Mouse (Mus musculus) CH12.LX (cell line): Measurements from ENCODE around the gene Rps21. TPM values are rescaled to one million over a fixed set of nuclear protein-coding genes. Genes with fewer than 3 reads are reported as not detected.

Source experiments
- DNase-seq: peaks from one replicate; pipeline ENCODE4 v3.0.0-alpha.2; 2013; ENCODE audit errors: extremely low read depth
- H3K27ac ChIP-seq: 2 replicates; pipeline ENCODE4 v1.5.1; 2012; ENCODE audit warnings: low read depth, mild to moderate bottlenecking, control low read depth, moderate library complexity; ENCODE audit not compliant: insufficient read depth
- H3K27me3 ChIP-seq: replicated peaks from 2 replicates; pipeline ENCODE3; 2012; ENCODE audit warnings: inconsistent platforms
- H3K36me3 ChIP-seq, 2 experiments: replicated peaks in 1 of 2; 2 replicates each; pipeline versions ENCODE3 to v1.6.1; 2012; ENCODE audit warnings: inconsistent platforms in 1 of 2, low read length in 1 of 2, mild to moderate bottlenecking in 1 of 2, mixed read lengths in 1 of 2, moderate library complexity in 1 of 2; ENCODE audit not compliant: control insufficient read depth in 1 of 2, insufficient read depth in 1 of 2
- H3K4me1 ChIP-seq, 2 experiments: 2 replicates each; pipeline ENCODE4 v1.6.1; 2012; ENCODE audit warnings: inconsistent platforms in 1 of 2, moderate library complexity in 1 of 2; ENCODE audit not compliant: insufficient read depth in 2 of 2, control insufficient read depth in 1 of 2
- H3K4me2 ChIP-seq: 2 replicates; pipeline ENCODE4 v1.6.1; 2012; ENCODE audit warnings: low read depth, mild to moderate bottlenecking, control low read depth; ENCODE audit not compliant: poor library complexity, insufficient read depth, severe bottlenecking
- H3K4me3 ChIP-seq, 3 experiments: fragments of 150-350 bp in 1 of 3; sonication (generic) in 1 of 3; replicated peaks in 1 of 3; 2 replicates each; pipeline versions ENCODE3 to v1.5.1; 2011 to 2012; ENCODE audit warnings: low read depth in 2 of 3, low read length in 2 of 3, mild to moderate bottlenecking in 2 of 3, moderate library complexity in 2 of 3, control low read depth in 1 of 3, improper control_type of control experiment in 1 of 3, inconsistent platforms in 1 of 3, mixed read lengths in 1 of 3; ENCODE audit not compliant: poor library complexity in 1 of 3
- H3K79me2 ChIP-seq: replicated peaks from 2 replicates; pipeline ENCODE4 v1.6.1; 2012; ENCODE audit warnings: mild to moderate bottlenecking, moderate library complexity; ENCODE audit not compliant: control insufficient read depth, poor library complexity, insufficient read depth, severe bottlenecking; ENCODE audit errors: extremely low read depth
- H3K9ac ChIP-seq: 2 replicates; pipeline ENCODE4 v1.6.1; 2012; ENCODE audit warnings: low read depth, mild to moderate bottlenecking, control low read depth, moderate library complexity; ENCODE audit not compliant: insufficient read depth
- H3K9me3 ChIP-seq: replicated peaks from 2 replicates; pipeline ENCODE3; 2012; ENCODE audit warnings: low read length, inconsistent platforms, mixed read lengths
- BHLHE40 ChIP-seq: IDR thresholded peaks from 2 replicates; pipeline ENCODE4 v1.6.1; 2011; ENCODE audit warnings: mild to moderate bottlenecking, low read depth, low read length, improper control_type of control experiment
- CHD2 ChIP-seq: IDR thresholded peaks from 2 replicates; pipeline ENCODE4 v1.6.1; 2011; ENCODE audit warnings: low read length, improper control_type of control experiment
- CTCF ChIP-seq, 2 experiments: IDR thresholded peaks in 1 of 2; conservative IDR thresholded peaks in 1 of 2; 2 replicates each; pipeline ENCODE4 v1.5.1; 2011 to 2012; ENCODE audit warnings: low read depth in 2 of 2, low read length in 2 of 2, improper control_type of control experiment in 1 of 2, inconsistent platforms in 1 of 2, mild to moderate bottlenecking in 1 of 2, moderate library complexity in 1 of 2
- EP300 ChIP-seq: IDR thresholded peaks from 2 replicates; pipeline ENCODE4 v1.6.1; 2011; ENCODE audit warnings: low read length, improper control_type of control experiment
- GABPA ChIP-seq: IDR thresholded peaks from 2 replicates; pipeline ENCODE4 v1.6.1; 2012; ENCODE audit warnings: low read depth, low read length, improper control_type of control experiment, inconsistent platforms; ENCODE audit not compliant: insufficient replicate concordance
- JUN ChIP-seq: IDR thresholded peaks from 2 replicates; pipeline ENCODE4 v1.6.1; 2011; ENCODE audit warnings: low read depth, mild to moderate bottlenecking, low read length, improper control_type of control experiment, moderate library complexity; ENCODE audit not compliant: insufficient read depth
- JUND ChIP-seq: conservative IDR thresholded peaks from 2 replicates; pipeline ENCODE4 v1.6.1; 2011; ENCODE audit warnings: low read depth, low read length, improper control_type of control experiment
- KAT2A ChIP-seq: IDR thresholded peaks from 2 replicates; pipeline ENCODE4 v1.6.1; 2012; ENCODE audit warnings: low read length, improper control_type of control experiment, inconsistent platforms; ENCODE audit not compliant: insufficient replicate concordance
- MAZ ChIP-seq: IDR thresholded peaks from 2 replicates; pipeline ENCODE4 v1.6.1; 2012; ENCODE audit warnings: low read depth, mild to moderate bottlenecking, inconsistent platforms, low read length, improper control_type of control experiment, moderate library complexity
- MXI1 ChIP-seq: IDR thresholded peaks from 2 replicates; pipeline ENCODE4 v1.6.1; 2011; ENCODE audit warnings: mild to moderate bottlenecking, low read depth, low read length, improper control_type of control experiment
- MYC ChIP-seq: IDR thresholded peaks from 2 replicates; pipeline ENCODE4 v1.6.1; 2011; ENCODE audit warnings: low read depth, mild to moderate bottlenecking, improper control_type of control experiment, low read length
- NELFE ChIP-seq: IDR thresholded peaks from 2 replicates; pipeline ENCODE4 v1.6.1; 2011; ENCODE audit warnings: low read depth, low read length, improper control_type of control experiment
- POLR2A ChIP-seq: IDR thresholded peaks from 2 replicates; pipeline ENCODE4 v1.6.1; 2011; ENCODE audit warnings: low read depth, mild to moderate bottlenecking, improper control_type of control experiment, low read length
- RAD21 ChIP-seq: IDR thresholded peaks from 2 replicates; pipeline ENCODE4 v1.6.1; 2011; ENCODE audit warnings: low read depth, mild to moderate bottlenecking, low read length, improper control_type of control experiment, moderate library complexity
- SIN3A ChIP-seq: IDR thresholded peaks from 2 replicates; pipeline ENCODE4 v1.6.1; 2012; ENCODE audit warnings: low read length, improper control_type of control experiment, inconsistent platforms
- SMC3 ChIP-seq: IDR thresholded peaks from 2 replicates; pipeline ENCODE4 v1.6.1; 2011; ENCODE audit warnings: low read depth, low read length, improper control_type of control experiment
- UBTF ChIP-seq: IDR thresholded peaks from 2 replicates; pipeline ENCODE4 v1.6.1; 2012; ENCODE audit warnings: low read depth, mild to moderate bottlenecking, inconsistent platforms, low read length, improper control_type of control experiment, moderate library complexity
- USF1 ChIP-seq: IDR thresholded peaks from 2 replicates; pipeline ENCODE4 v1.6.1; 2014; ENCODE audit warnings: low read depth, mild to moderate bottlenecking, inconsistent platforms, low read length, improper control_type of control experiment
- USF2 ChIP-seq: conservative IDR thresholded peaks from 2 replicates; pipeline ENCODE4 v1.6.1; 2011; ENCODE audit warnings: low read depth, low read length, improper control_type of control experiment
- ZNF384 ChIP-seq: IDR thresholded peaks from 2 replicates; pipeline ENCODE4 v1.6.1; 2012; ENCODE audit warnings: low read depth, low read length, improper control_type of control experiment, inconsistent platforms
- dilution Hi-C: fragments of 300-500 bp; cut with MboI; formaldehyde crosslinking; loops from 2 replicates; pipeline ENCODE4 v1.14.3; 2020; ENCODE audit warnings: low sequenced_read_pairs; ENCODE audit not compliant: extremely low pct_unique_long_range_greater_than_20kb, extremely low pct_ligation_motif_present
- in situ Hi-C: fragments of 300-500 bp; cut with MboI; formaldehyde crosslinking; loops from 3 replicates; pipeline ENCODE4 v1.14.3; 2019; ENCODE audit warnings: low sequenced_read_pairs, low pct_ligation_motif_present, low pct_unique_long_range_greater_than_20kb, mixed read lengths
- polyA plus RNA-seq: library from polyadenylated mRNA; unstranded; fragments of >175 nt; gene quantifications from 2 replicates; pipeline ENCODE4 v1.2.1, GENCODE M21; 2012; ENCODE audit warnings: low read depth; ENCODE audit not compliant: insufficient read length
- total RNA-seq, 2 experiments: library from RNA; depleted of rRNA; stranded (reverse); fragments of 300-350 nt in 1 of 2; fragments of >200 nt in 1 of 2; gene quantifications; 2 replicates each; pipeline ENCODE4 v1.2.3; 2012 to 2014

Rps21 gene
- total and polyA plus RNA-seq, 3 experiments = 705 to 3,770 (median 1,686) TPM

- dilution Hi-C loops (no loop called here), in situ Hi-C loops (no loop called here)
- Histone ChIP-seq H3K4me1 (peaks cover 0 to 3% of the 10 kb centered on the region in 2 experiments; a peak in 2 of 4 replicates), H3K36me3 (no peaks in the 10 kb centered on the region), H3K27ac (no peak overlapping the region), H3K79me2 (no peaks in the 10 kb centered on the region), H3K4me3 (no peak overlapping the region), H3K9me3 (peaks cover 2% of the 10 kb centered on the region), H3K4me2 (no peak overlapping the region), H3K9ac (no peak overlapping the region), H3K27me3 (peaks cover 74% of the 10 kb centered on the region)
- TF ChIP-seq JUN (no peak), EP300 (no peak), USF2 (no peak), KAT2A (no peak), BHLHE40 (no peak), UBTF (no peak), CHD2 (no peak), POLR2A (no peak), GABPA (no peak), USF1 (no peak), RAD21 (no peak), MYC (no peak), SIN3A (no peak), CTCF (conservative IDR thresholded peaks at IDR 0.05 in 1 of 2, IDR thresholded peaks at IDR 0.05 in 1 of 2; ENCODE audit: low read depth in 2 of 2, low read length in 2 of 2) (no peak), MXI1 (no peak), SMC3 (no peak), ZNF384 (no peak)
- no peak for DNase-seq
These were observed 39.6 kb upstream of the Rps21 start for GRCm38 (mm10) chr2:180217587-180217986.

- no peak for DNase-seq
- Histone ChIP-seq H3K27me3 (peaks cover 80% of the 10 kb centered on the region), H3K4me3 (no peak overlapping the region), H3K9ac (no peak overlapping the region), H3K27ac (no peak overlapping the region), H3K4me2 (no peak overlapping the region), H3K4me1 (peaks cover 0 to 3% of the 10 kb centered on the region in 2 experiments; a peak in 2 of 4 replicates), H3K79me2 (no peaks in the 10 kb centered on the region), H3K9me3 (no peaks in the 10 kb centered on the region), H3K36me3 (no peaks in the 10 kb centered on the region)
- dilution Hi-C loops (no loop called here), in situ Hi-C loops (no loop called here)
- TF ChIP-seq MAZ (no peak), SIN3A (no peak), BHLHE40 (no peak), MYC (no peak), ZNF384 (no peak), CHD2 (no peak), EP300 (no peak), NELFE (no peak), JUND (no peak), RAD21 (no peak)
These were observed 38.9 kb upstream of the Rps21 start for GRCm38 (mm10) chr2:180218241-180218640.
